Mouse (Mus musculus) kidney, postnatal 0 days (tissue): ENCODE data around the gene Map4k5. TPM values are rescaled to one million over a fixed set of nuclear protein-coding genes. Genes with fewer than 3 reads are reported as not detected.

Experiments
- ATAC-seq: fragments of 200-750 bp; cut with Nextera tagmentation; replicated peaks from 2 replicates; pipeline ENCODE4 v1.8.0; 2017; ENCODE audit warnings: low read depth, moderate number of reproducible peaks, moderate TSS enrichment, moderate library complexity; ENCODE audit not compliant: low FRiP score
- DNase-seq: peaks from one replicate; pipeline ENCODE4 v3.0.0-alpha.2; 2016; ENCODE audit warnings: low spot score
- H3K27ac ChIP-seq: fragments of 300-500 bp; sonication (generic); 2 replicates; pipeline ENCODE4 v1.5.1; 2014; ENCODE audit warnings: mild to moderate bottlenecking
- H3K27me3 ChIP-seq: fragments of 300-500 bp; sonication (generic); 2 replicates; pipeline ENCODE4 v1.6.1; 2014; ENCODE audit warnings: low read length, mixed read lengths; ENCODE audit not compliant: insufficient read depth
- H3K36me3 ChIP-seq: fragments of 300-500 bp; sonication (generic); 2 replicates; pipeline ENCODE4 v1.6.1; 2014; ENCODE audit warnings: low read length, mixed read lengths; ENCODE audit not compliant: insufficient read depth
- H3K4me1 ChIP-seq: fragments of 300-500 bp; sonication (generic); replicated peaks from 2 replicates; pipeline ENCODE4 v1.6.1; 2014; ENCODE audit warnings: antibody characterized with exemption, low read length, mixed read lengths; ENCODE audit not compliant: insufficient read depth
- H3K4me2 ChIP-seq: fragments of 300-500 bp; sonication (generic); 2 replicates; pipeline ENCODE4 v1.6.1; 2014; ENCODE audit warnings: mild to moderate bottlenecking, low read length, moderate library complexity, mixed read lengths
- H3K4me3 ChIP-seq: fragments of 300-500 bp; sonication (generic); replicated peaks from 2 replicates; pipeline ENCODE4 v1.5.1; 2014; ENCODE audit warnings: low read depth, low read length
- H3K9ac ChIP-seq: fragments of 300-500 bp; sonication (generic); 2 replicates; pipeline ENCODE4 v1.6.1; 2014; ENCODE audit warnings: low read depth, low read length
- H3K9me3 ChIP-seq: fragments of 300-500 bp; sonication (generic); replicated peaks from 2 replicates; pipeline ENCODE4 v1.6.1; 2016; ENCODE audit warnings: low read length, inconsistent platforms, mixed read lengths
- CTCF ChIP-seq: IDR thresholded peaks from 2 replicates; pipeline ENCODE4 v1.5.1; 2016; ENCODE audit warnings: antibody characterized with exemption, low read depth, mild to moderate bottlenecking, moderate library complexity
- WGBS: fragments of 180-500 bp; shearing (Covaris S2); extraction: QIAGEN DNeasy Blood & Tissue Kit; methylation state at CpG from one replicate; pipeline ENCODE4 v1.1.7; 2014; 5-methylcytosine and 5-hydroxymethylcytosine counted together
- polyA plus RNA-seq: library from polyadenylated mRNA; unstranded; fragments of >200 nt; fragmentation: Nextera tagmentation; extraction: Ambion mirVana; gene quantifications from 2 replicates; pipeline ENCODE4 v1.2.1, GENCODE M21; 2015

Map4k5 gene
- polyA plus RNA-seq, 1 experiment from 2014 or later = 29.1 TPM

DNA sequence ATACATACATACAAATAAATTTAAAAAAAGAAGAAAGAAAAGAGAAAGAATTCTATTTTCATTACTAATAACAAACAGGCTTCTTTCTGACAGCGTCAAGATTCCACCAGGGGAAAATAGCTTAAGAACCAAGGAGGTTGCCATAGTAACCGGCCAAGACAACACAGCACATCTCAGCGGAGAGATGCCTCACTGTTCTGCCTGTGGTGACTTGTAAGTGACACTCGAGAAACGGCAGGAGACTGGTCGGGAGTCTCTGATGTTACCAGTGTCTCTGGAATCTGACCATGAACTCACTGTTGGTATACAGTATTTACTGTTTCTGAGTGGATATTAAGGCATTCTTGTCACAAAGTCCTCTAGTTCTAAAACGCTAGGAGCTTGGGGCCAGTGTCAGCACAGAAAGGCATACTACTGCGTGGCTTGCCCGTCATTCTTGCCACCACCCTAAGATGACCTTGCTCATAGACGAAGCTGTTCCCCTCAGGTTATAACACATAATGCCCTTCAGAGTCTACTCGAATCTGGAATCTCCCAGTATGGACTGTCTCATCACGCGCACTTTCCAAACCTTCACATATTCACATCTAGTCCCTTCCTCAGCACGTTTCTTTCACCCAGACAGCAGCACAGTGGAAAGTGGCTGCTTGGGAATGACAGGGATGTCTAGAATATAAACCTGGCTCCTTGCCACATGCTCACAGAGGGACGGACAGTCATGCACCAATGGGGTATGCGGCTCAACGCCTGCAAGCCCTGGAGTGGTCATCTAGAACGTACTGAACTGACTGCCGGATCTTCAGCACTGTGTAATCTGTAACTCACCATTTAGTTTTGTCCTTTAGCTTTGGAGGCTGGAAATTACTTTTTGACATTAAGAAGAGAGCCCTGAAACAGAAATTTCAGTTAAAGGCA lies 49.2 kb downstream of the Map4k5 start:
- Histone ChIP-seq H3K4me3 (no peak overlapping the region), H3K27me3 (no peaks in the 10 kb centered on the region), H3K4me2 (no peak overlapping the region), H3K4me1 (no peaks in the 10 kb centered on the region), H3K36me3 (peaks cover 34% of the 10 kb centered on the region), H3K9ac (no peak overlapping the region), H3K9me3 (no peaks in the 10 kb centered on the region), H3K27ac (no peak overlapping the region)
- no peak for TF ChIP-seq CTCF
- WGBS = 75% methylated on average over 19 of the region's 19 CpGs
- ATAC-seq = no peak
- DNase-seq = no peak

DNA sequence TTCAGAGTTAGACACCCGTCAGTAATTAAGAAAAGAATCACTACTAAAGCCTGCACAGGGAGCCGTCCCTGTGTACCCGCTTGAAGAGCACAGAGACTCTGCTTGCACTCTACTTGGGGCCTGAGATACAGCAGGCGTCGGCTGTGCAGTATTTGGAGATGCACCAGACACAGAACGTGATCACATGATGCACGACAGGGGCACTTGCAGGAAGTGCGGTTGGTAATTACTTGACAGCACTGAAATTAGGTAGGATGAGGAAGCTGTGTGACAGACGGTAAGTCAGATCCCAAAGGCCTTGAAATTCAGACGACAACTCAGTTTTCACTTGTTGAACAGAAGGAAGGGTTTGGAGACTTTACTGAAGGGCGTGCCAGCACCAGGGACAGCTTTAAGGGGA lies 54.6 kb downstream of the Map4k5 start:
- no peak overlapping the region for H3K4me3 ChIP-seq
- WGBS = 79% methylated on average over 11 of the region's 11 CpGs
- no peaks in the 10 kb centered on the region for H3K9me3 ChIP-seq
- no peaks in the 10 kb centered on the region for H3K27me3 ChIP-seq
- no peak overlapping the region for H3K27ac ChIP-seq
- DNase-seq = no peak
- no peak overlapping the region for H3K4me2 ChIP-seq
- peaks cover 32% of the 10 kb centered on the region; the same call in 1 of the 2 replicates for H3K36me3 ChIP-seq
- no peak for TF ChIP-seq CTCF
- ATAC-seq = no peak
- H3K4me1 ChIP-seq = no peaks in the 10 kb centered on the region
- no peak overlapping the region for H3K9ac ChIP-seq

DNA sequence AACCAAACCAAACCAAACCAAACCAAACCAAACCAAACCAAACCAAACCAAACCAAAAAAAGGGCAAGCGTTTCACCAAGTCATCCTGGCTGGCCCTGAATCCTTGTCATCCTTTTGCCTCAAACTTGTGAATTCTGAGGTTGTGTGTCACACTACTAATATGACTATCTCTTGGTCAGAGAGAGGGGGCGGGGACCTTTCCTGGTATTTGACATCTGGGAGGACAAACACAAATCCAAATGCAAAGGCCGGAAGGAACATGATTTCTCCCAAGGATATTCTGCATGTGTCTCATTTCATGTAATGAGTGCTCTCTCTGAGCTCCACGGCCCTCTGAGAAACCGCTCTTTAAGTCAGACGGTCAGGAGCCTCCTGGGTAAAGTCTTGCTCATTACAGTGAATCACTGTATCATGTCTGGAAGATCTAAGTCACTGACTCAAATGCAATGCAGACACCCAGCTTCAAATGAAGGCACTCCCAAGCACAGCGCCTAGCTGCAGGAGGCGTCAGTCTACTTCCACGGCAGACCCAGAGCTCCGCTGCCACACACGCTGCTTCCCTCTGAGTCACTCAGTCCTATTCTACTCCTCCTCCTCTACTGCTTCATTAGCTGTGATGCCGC lies 58.9 kb downstream of the Map4k5 start:
- ATAC-seq (no peak), DNase-seq (no peak)
- Histone ChIP-seq H3K36me3 (peaks cover 33% of the 10 kb centered on the region; the same call in 1 of the 2 replicates), H3K27ac (no peak overlapping the region), H3K9ac (no peak overlapping the region), H3K4me3 (no peak overlapping the region), H3K9me3 (no peaks in the 10 kb centered on the region), H3K4me2 (no peak overlapping the region), H3K27me3 (no peaks in the 10 kb centered on the region), H3K4me1 (no peaks in the 10 kb centered on the region)
- whole genome bisulfite sequencing = 89% methylated on average over 12 of the region's 12 CpGs
- TF ChIP-seq CTCF = no peak

DNA sequence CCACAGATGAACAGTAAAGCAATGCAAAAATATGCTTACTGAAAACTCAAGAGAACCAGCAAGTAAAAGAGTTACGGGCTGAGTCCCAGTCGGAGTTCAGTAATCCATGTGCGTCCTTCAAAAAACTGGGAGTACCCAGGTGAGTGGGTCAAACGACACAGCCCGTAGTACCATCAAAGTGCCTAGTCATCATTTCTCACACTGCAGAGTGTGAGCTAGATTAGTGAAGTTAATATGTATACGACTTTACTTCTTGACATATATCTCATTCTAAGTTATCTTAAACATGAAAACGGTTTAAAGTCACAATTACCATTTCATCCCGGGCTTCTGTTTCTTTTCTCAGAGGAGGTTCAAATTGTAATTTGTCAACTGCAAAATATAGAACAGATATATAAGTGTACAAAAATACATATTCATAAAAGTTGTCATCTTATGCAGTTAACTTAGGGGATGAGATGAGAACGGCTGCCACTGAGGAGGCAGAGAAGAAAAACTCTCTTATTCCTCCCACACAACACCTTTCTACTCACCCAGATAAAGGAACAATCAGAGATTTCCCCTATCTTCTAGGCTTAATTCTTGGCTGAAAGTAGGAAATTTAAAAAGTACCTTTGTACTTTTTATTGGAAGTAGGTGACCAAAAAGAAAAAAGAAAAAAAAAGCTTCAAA lies 61.6 kb downstream of the Map4k5 start:
- H3K36me3 ChIP-seq = 0 out of 2 replicates have a peak, but pooled peaks cover 37% of the 10 kb centered on the region
- 86% methylated on average over 9 of the region's 9 CpGs for WGBS

DNA sequence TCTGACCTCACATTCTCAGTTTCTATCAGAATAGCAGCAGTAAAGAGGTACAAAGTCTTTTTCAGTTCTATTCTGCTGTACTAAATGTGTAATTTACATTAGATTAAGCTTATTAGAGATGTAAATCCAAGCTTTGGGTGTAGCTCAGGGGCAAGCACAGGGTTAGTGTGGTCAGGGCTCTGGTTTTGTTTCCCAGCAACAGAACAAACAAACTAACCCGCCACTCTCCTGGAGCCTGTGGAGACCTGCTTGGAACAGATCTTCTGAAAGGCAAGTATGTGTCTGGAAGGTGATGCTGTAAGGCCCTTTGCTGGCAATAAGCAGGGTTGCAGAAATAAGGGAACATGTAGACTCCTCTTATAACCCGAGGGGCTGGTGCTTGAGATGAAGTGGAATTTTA lies 64.8 kb downstream of the Map4k5 start:
- 0 out of 2 replicates have a peak, but pooled peaks cover 35% of the 10 kb centered on the region for H3K36me3 ChIP-seq
- no peak for TF ChIP-seq CTCF
- WGBS = 73% methylated on average over 2 of the region's 2 CpGs

More for the DNA sequence above, 61.6 kb downstream of the Map4k5 start:
- Histone ChIP-seq H3K4me1 (no peaks in the 10 kb centered on the region), H3K27me3 (no peaks in the 10 kb centered on the region), H3K4me3 (no peak overlapping the region), H3K9me3 (no peaks in the 10 kb centered on the region), H3K27ac (no peak overlapping the region), H3K4me2 (no peak overlapping the region), H3K9ac (no peak overlapping the region)
- DNase-seq (no peak), ATAC-seq (no peak)
- TF ChIP-seq CTCF = no peak

More for the DNA sequence above, 64.8 kb downstream of the Map4k5 start:
- ATAC-seq = no peak
- no peak for DNase-seq
- Histone ChIP-seq H3K9me3 (no peaks in the 10 kb centered on the region), H3K27me3 (no peaks in the 10 kb centered on the region), H3K4me3 (no peak overlapping the region), H3K27ac (no peak overlapping the region), H3K4me1 (no peaks in the 10 kb centered on the region), H3K4me2 (no peak overlapping the region), H3K9ac (no peak overlapping the region)
